Mouse (Mus musculus) small intestine, adult 2 months (tissue): ENCODE measurements around the gene Kansl3. TPM values are rescaled to one million over a fixed set of nuclear protein-coding genes. Genes with fewer than 3 reads are reported as not detected.
A peak's percentile ranks its signal among the peaks of the same experiment; 100 is the strongest.

Source experiments
- H3K27ac ChIP-seq: fragments of 200-500 bp; 2 replicates; pipeline ENCODE4 v1.5.1; 2012; ENCODE audit warnings: low read depth, low read length, control low read depth, inconsistent platforms; ENCODE audit not compliant: insufficient read depth
- H3K27me3 ChIP-seq: fragments of 200-500 bp; 2 replicates; pipeline ENCODE4 v1.6.1; 2012; ENCODE audit warnings: mild to moderate bottlenecking, moderate library complexity, low read length, inconsistent platforms; ENCODE audit not compliant: control insufficient read depth, insufficient read depth
- H3K36me3 ChIP-seq: fragments of 200-500 bp; 2 replicates; pipeline ENCODE4 v1.6.1; 2012; ENCODE audit warnings: mild to moderate bottlenecking, low read length, control low read depth, inconsistent platforms; ENCODE audit not compliant: control insufficient read depth, insufficient read depth
- H3K4me1 ChIP-seq: fragments of 200-500 bp; 2 replicates; pipeline ENCODE4 v1.6.1; 2012; ENCODE audit warnings: low read length, inconsistent platforms, mixed read lengths; ENCODE audit not compliant: control insufficient read depth, insufficient read depth, insufficient read length
- H3K4me3 ChIP-seq: fragments of 200-500 bp; 2 replicates; pipeline ENCODE4 v1.5.1; 2012; ENCODE audit warnings: low read depth, mild to moderate bottlenecking, control low read depth, inconsistent platforms, low read length, moderate library complexity
- CTCF ChIP-seq: fragments of 200-500 bp; IDR thresholded peaks from 2 replicates; pipeline ENCODE4 v1.5.1; 2012; ENCODE audit warnings: low read depth, mild to moderate bottlenecking, control low read depth, inconsistent platforms, low read length, moderate library complexity, mixed read lengths; ENCODE audit not compliant: insufficient replicate concordance, insufficient read length; ENCODE audit errors: extremely low read depth
- POLR2A ChIP-seq: fragments of 200-500 bp; IDR thresholded peaks from 2 replicates; pipeline ENCODE4 v1.6.1; 2012; ENCODE audit warnings: low read depth, mild to moderate bottlenecking, control low read depth, inconsistent platforms, low read length, moderate library complexity
- WGBS: fragments of 180-500 bp; shearing (Covaris S2); methylation state at CpG from one replicate; pipeline ENCODE4 v1.1.7; 2018; 5-methylcytosine and 5-hydroxymethylcytosine counted together
- polyA plus RNA-seq: library from polyadenylated mRNA; depleted of rRNA; stranded (reverse); fragments of >200 nt; gene quantifications from 2 replicates; pipeline ENCODE4 v1.2.3, GENCODE M21; 2012

The Kansl3 gene
- polyA plus RNA-seq, 1 experiment, result 40.8 TPM

DNA sequence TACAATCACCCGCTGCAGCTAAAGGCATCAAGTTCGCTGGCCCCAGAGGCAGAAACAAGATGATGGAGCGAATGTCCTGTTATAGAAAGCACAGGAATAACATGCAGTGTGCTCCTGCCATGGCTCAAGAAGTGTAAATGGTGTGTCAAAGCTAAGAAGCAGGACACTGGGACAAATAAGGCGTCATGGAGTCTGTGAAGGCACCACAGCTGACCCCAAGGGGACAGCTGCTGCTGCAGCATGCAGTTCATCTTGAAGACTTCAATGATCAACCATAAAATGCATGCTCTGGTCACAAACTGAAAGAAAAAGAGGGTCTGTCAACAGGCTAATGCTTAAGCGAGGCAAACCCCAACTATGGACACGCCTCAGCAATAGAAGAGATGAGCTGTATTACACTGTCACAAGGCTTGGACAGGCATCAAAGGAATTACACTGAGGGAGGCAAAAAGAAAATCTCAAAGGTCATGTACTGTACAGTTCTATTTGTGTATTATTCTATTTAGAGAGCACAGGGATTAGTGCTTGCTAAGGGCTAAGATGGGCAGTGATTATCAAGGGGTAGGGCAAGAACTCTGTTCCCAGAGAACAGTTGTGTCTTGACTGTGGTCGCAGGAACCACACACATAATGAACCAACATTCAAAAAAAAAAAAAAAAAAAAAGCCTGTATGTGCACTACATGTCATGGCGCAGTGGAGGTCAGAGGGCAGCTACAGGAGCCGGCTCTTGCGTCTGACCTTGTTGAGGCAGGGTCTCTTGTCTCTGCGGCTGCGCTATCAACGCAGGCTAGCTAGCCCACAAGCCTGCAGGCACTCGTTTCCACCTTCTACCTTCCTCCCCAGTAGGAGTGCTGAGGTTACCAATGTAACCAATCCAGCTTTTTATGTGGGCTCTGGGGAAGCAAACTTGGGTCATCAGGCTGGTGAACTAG lies 35.8 kb downstream of the Kansl3 start:
- Histone ChIP-seq H3K36me3 (peaks cover 40% of the 10 kb centered on the region), H3K4me1 (peaks cover 3% of the 10 kb centered on the region; the same call in 1 of the 2 replicates), H3K4me3 (no peak overlapping the region), H3K27me3 (no peaks in the 10 kb centered on the region), H3K27ac (peak overlapping the region; percentile 15)
- TF ChIP-seq CTCF, result no peak
- no peak for TF ChIP-seq POLR2A
- 71% methylated on average over 14 of the region's 14 CpGs for WGBS

DNA sequence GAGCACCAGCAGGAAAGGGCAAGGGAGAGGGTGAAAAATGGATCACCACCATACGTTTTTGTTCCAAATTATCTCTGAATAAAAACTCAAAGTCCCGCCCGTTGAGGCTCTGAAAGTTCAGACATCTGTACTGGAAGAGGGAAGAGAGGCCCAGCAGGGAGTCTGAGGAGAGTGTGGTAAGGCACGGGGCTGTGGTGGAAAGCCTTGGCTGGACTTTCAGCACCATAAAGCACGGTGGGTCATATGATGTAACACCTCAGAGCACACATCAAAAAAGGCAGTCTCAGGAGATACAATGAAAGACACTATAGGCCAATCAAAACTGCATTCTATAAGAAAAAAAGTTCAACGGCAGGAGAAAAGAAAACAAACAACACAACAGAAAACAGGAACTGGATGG lies 37.2 kb downstream of the Kansl3 start:
- peaks cover 3% of the 10 kb centered on the region; the same call in 1 of the 2 replicates for H3K4me1 ChIP-seq
- H3K27me3 ChIP-seq, result no peaks in the 10 kb centered on the region
- H3K4me3 ChIP-seq, result no peak overlapping the region
- peaks cover 27% of the 10 kb centered on the region for H3K36me3 ChIP-seq
- H3K27ac ChIP-seq, result no peak overlapping the region
- no peak for TF ChIP-seq CTCF
- TF ChIP-seq POLR2A, result no peak
- 52% methylated on average over 6 of the region's 6 CpGs for WGBS

DNA sequence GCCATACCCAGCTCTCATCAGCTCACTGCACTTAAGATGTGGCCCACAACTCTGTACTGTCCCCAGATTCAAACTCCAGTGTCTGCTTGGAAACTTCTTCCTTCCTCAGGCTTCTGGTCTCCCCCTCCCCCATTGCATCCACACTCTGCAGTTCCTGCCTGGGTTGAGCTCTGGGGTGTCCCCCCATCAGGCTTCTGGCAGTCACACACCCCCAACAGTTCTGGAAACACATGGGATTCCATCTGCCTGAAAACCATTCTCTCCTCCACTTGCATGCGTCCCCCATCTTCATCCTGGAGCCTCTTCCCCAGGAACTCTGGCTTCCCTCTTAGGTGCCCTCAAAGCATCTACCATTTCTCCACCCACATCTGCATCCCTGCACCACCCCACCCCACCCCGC lies 42.2 kb downstream of the Kansl3 start:
- Histone ChIP-seq H3K4me3 (no peak overlapping the region), H3K27me3 (no peaks in the 10 kb centered on the region), H3K27ac (no peak overlapping the region), H3K4me1 (no peaks in the 10 kb centered on the region), H3K36me3 (0 out of 2 replicates have a peak, but pooled peaks cover 1% of the 10 kb centered on the region)
- TF ChIP-seq POLR2A (no peak), CTCF (no peak)
- WGBS, result 92% methylated on average over 2 of the region's 2 CpGs

DNA sequence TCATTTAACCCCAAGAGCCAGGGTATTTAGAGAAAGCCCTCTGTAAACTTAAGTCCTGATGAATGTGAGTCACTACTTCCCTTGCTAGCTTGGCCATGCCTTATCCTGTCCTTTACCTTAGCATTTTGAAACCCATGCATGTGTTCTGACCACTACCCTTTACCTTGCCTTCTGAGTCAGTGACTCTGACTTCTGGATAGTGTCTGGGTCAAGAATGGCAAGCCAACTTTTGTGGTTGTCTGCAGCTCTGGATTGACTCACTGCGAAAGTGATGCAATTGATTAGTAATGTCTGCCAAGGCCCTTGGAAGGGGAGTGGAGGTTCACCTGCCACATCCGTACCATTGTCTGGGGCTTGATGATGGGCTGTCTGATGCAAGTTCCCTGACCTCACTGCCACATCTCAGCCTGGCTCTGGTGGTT lies 43.1 kb downstream of the Kansl3 start:
- WGBS, result 85% methylated on average over 2 of the region's 2 CpGs
- TF ChIP-seq POLR2A, result no peak
- 0 out of 2 replicates have a peak, but pooled peaks cover 1% of the 10 kb centered on the region for H3K36me3 ChIP-seq

DNA sequence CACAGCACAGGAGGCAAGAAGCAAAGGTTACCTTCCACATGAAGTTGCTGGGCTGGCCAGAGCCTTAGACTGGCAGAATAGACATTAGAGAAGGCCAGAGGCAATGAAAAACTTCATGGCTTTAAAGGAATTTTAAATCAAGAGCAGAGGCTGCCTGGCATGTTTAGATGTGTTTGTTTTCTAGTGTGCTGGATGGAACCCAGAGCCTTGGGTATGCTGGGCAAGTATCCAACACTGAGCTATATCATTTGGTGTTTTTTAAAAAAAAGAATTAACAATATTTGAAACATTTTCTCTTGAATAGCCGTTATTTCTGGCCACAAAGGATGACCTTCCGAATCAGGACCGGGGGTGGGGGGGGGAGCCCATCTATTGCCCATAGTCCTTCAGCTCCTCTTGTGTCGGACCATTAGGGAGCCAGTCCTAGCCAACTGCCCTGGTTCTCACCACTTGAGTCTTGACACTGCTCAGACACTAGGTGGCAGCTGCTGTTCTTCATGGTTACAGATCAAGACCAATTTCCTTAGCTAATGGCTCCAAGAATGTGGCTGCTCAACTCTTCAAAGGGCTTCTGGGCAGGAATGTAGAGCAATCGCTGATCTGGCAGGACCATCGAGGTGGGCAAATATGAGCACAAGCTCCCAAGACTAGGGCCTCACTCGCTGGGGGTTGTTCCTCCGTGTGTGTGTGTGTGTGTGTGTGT lies 45.1 kb downstream of the Kansl3 start:
- H3K27me3 ChIP-seq, result no peaks in the 10 kb centered on the region
- H3K4me1 ChIP-seq, result no peaks in the 10 kb centered on the region
- no peak overlapping the region for H3K4me3 ChIP-seq
- TF ChIP-seq CTCF (peak; percentile 56; the same call in 1 of the 2 replicates), POLR2A (no peak)
- 27% methylated on average over 8 of the region's 8 CpGs for WGBS
- H3K36me3 ChIP-seq, result peaks cover 11% of the 10 kb centered on the region
- no peak overlapping the region for H3K27ac ChIP-seq

More for the DNA sequence above, 43.1 kb downstream of the Kansl3 start:
- no peaks in the 10 kb centered on the region for H3K4me1 ChIP-seq
- H3K27me3 ChIP-seq, result no peaks in the 10 kb centered on the region
- H3K4me3 ChIP-seq, result no peak overlapping the region
- no peak overlapping the region for H3K27ac ChIP-seq

DNA sequence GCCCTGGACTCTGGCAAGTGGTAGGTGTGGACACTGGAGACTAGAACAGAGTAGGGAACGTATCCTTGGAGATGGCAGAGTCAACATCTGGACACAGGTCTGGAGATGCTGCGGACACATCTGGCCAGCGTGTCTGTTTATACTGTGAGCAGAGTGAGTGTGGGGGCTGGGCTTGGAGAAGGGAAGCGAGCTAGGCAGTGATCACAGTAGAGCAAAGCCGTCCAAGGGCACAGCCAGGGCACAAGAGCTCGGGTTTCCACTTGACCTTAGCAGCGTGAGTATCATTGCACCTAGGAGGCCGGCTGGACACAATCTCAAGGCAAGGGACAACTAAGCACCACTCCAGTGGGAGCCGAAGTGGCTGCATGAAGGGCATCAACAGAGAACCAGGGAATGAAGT lies 45.9 kb downstream of the Kansl3 start:
- H3K4me3 ChIP-seq, result no peak overlapping the region
- 82% methylated on average over 9 of the region's 9 CpGs for WGBS
- TF ChIP-seq POLR2A, result no peak
- TF ChIP-seq CTCF, result no peak

DNA sequence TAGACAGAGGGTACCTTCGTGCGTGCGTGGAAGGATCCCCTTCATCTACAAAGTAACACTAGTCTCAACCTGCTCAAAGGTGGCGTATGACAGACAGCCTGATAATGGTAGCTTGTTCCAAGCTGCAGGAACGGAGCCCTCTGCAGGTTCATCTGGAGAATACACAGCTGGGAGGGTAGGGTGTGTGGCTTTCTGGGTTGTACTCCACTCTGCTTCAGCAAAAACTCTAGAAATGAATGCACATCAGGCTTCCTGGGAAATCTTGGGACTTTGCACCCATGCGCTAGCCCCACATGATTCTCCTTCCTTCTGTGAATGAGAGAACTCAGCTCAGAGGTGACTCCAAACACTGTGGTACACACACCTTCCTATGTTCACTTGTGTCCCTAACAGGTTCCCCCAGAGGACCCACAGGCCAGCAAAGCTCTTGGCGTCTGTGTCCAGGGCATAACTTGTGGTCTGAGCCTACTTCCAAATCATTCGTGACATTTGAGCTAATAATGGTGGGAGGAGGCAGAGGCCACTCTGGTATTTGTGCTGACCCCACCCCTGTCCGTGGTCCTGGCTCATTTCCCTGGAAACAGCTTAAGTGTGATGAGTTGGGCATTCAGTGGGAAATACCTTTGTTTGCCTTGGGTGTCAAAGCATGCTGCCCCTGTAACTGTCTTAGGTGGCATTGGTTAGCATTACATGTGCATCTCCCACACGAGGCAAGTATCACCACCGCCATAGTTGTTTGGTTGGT lies 47.0 kb downstream of the Kansl3 start:
- Histone ChIP-seq H3K27me3 (no peaks in the 10 kb centered on the region), H3K36me3 (peaks cover 16% of the 10 kb centered on the region), H3K27ac (no peak overlapping the region), H3K4me3 (no peak overlapping the region), H3K4me1 (no peaks in the 10 kb centered on the region)
- 63% methylated on average over 11 of the region's 11 CpGs for WGBS
- TF ChIP-seq CTCF (peak; percentile 15; the same call in 1 of the 2 replicates), POLR2A (no peak)

More for the DNA sequence above, 45.9 kb downstream of the Kansl3 start:
- Histone ChIP-seq H3K36me3 (peaks cover 16% of the 10 kb centered on the region), H3K27me3 (no peaks in the 10 kb centered on the region), H3K27ac (no peak overlapping the region), H3K4me1 (no peaks in the 10 kb centered on the region)
